Mouse (Mus musculus) small intestine, adult 2 months (tissue): Measurements from ENCODE around the gene Atp8b2.

Source experiments
- CTCF ChIP-seq: fragments of 200-500 bp; IDR thresholded peaks from 2 replicates; pipeline ENCODE4 v1.5.1; 2012; ENCODE audit warnings: low read depth, mild to moderate bottlenecking, control low read depth, inconsistent platforms, low read length, moderate library complexity, mixed read lengths; ENCODE audit not compliant: insufficient replicate concordance, insufficient read length; ENCODE audit errors: extremely low read depth
- POLR2A ChIP-seq: fragments of 200-500 bp; IDR thresholded peaks from 2 replicates; pipeline ENCODE4 v1.6.1; 2012; ENCODE audit warnings: low read depth, mild to moderate bottlenecking, control low read depth, inconsistent platforms, low read length, moderate library complexity

GRCm38 (mm10) chr3:89963221-89963763 is at the start of gene Atp8b2:
- TF ChIP-seq POLR2A (no peak), CTCF (no peak)
